Mouse (Mus musculus) liver, embryonic 16.5 days (tissue): ENCODE results near the gene Mbtd1. TPM values are rescaled to one million over a fixed set of nuclear protein-coding genes. Genes with fewer than 3 reads are reported as not detected.
A peak's percentile ranks its signal among the peaks of the same experiment; 100 is the strongest.

ENCODE experiments used
- ATAC-seq: fragments of 200-750 bp; cut with Nextera tagmentation; 2 replicates; pipeline ENCODE4 v1.8.0; 2017; ENCODE audit warnings: low read depth, mild to moderate bottlenecking, moderate number of reproducible peaks, moderate library complexity
- H3K27ac ChIP-seq: fragments of 300-500 bp; sonication (generic); 2 replicates; pipeline ENCODE4 v1.5.1; 2014; ENCODE audit warnings: mild to moderate bottlenecking, low read length
- H3K27me3 ChIP-seq: fragments of 300-500 bp; sonication (generic); 2 replicates; pipeline ENCODE4 v1.6.1; 2014; ENCODE audit warnings: low read depth, low read length, mixed read lengths; ENCODE audit not compliant: control insufficient read depth, insufficient read depth
- H3K36me3 ChIP-seq: fragments of 300-500 bp; sonication (generic); 2 replicates; pipeline ENCODE4 v1.6.1; 2014; ENCODE audit warnings: mild to moderate bottlenecking; ENCODE audit not compliant: control insufficient read depth, insufficient read depth
- H3K4me1 ChIP-seq: fragments of 300-500 bp; sonication (generic); 2 replicates; pipeline ENCODE4 v1.6.1; 2014; ENCODE audit warnings: low read depth, low read length, mixed read lengths; ENCODE audit not compliant: control insufficient read depth
- H3K4me2 ChIP-seq: fragments of 300-500 bp; sonication (generic); 2 replicates; pipeline ENCODE4 v1.6.1; 2014; ENCODE audit warnings: low read depth, low read length, mixed read lengths
- H3K4me3 ChIP-seq: fragments of 300-500 bp; sonication (generic); 2 replicates; pipeline ENCODE4 v1.5.1; 2014; ENCODE audit warnings: low read depth, mild to moderate bottlenecking, low read length
- H3K9ac ChIP-seq: fragments of 300-500 bp; sonication (generic); 2 replicates; pipeline ENCODE4 v1.6.1; 2014; ENCODE audit warnings: low read depth, low read length
- H3K9me3 ChIP-seq: fragments of 300-500 bp; sonication (generic); replicated peaks from 2 replicates; pipeline ENCODE4 v1.6.1; 2016; ENCODE audit warnings: low read length; ENCODE audit not compliant: control insufficient read depth
- WGBS: fragments of 180-500 bp; shearing (Covaris S2); extraction: QIAGEN DNeasy Blood & Tissue Kit; methylation state at CpG from one replicate; pipeline ENCODE4 v1.1.7; 2014; ENCODE audit not compliant: insufficient replicate concordance; 5-methylcytosine and 5-hydroxymethylcytosine counted together
- polyA plus RNA-seq: library from polyadenylated mRNA; unstranded; fragments of >200 nt; fragmentation: Nextera tagmentation; extraction: Ambion mirVana; gene quantifications from 2 replicates; pipeline ENCODE4 v1.2.1, GENCODE M21; 2015

The Mbtd1 gene
- polyA plus RNA-seq, 1 experiment from 2014 or later: 5.4 TPM

DNA sequence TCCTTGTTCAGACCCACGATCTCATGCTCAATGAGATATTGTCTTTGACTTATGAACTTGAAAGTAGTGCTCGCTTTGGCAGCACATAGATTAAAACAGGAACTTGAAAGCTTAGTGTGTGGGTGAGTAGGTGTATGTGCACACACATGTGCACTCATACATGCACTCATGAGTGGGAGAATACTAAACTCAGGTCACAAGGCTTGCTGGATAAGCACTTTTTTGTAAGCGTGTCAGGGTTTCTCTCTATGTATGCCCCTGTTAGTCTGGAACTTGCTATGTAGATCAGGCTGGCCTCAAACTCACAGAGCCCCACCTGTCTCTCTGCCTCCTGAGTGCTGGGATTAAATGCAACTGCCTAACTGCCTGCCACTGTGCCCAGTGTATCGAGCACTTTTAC lies 101.4 kb downstream of the Mbtd1 start:
- 64% methylated on average over 4 of the region's 4 CpGs for WGBS
- no peak overlapping the region for H3K27ac ChIP-seq
- ATAC-seq: no peak

DNA sequence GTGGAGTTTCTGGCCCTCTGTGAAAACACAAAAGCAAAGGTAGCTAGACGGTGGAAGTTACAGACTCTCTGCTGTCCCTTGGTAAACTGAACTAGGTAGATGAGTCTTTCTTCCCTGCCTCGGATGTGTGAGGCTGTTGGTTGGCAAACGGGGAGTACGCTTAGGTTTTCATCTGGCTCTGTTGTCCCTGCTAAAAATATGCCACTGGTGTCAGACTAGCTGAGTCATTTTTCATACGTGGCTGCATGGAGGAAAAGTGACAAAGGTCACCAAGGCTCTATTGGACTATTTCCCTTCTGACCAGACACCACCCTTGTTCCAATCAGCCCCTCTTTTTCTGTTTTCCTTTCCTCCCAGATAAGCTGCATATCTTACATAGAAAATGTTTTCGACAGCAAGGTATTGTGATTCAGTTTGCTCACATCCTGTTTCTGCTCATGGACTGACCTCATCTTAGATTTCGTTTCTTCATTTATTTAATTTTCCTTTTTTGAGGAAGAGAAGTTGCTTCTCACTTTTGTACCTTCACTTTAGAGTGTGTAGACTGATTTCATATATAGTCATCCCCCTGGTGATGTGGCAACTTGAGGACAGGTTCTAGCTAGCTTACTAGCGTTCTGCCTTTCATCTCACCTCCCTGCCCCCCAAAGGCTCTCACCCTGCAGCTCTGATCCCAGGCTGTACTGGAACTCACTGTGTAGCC lies 102.1 kb downstream of the Mbtd1 start:
- peak overlapping the region; percentile 37 for H3K27ac ChIP-seq
- H3K9me3 ChIP-seq: no peaks in the 10 kb centered on the region
- H3K27me3 ChIP-seq: no peaks in the 10 kb centered on the region
- ATAC-seq: peak; percentile 30; the same call in 1 of the 2 replicates
- no peak overlapping the region for H3K4me3 ChIP-seq
- 25% methylated on average over 8 of the region's 8 CpGs for WGBS
- no peak overlapping the region for H3K4me2 ChIP-seq
- H3K36me3 ChIP-seq: no peaks in the 10 kb centered on the region
- H3K4me1 ChIP-seq: peaks cover 6% of the 10 kb centered on the region
- no peak overlapping the region for H3K9ac ChIP-seq

More for the DNA sequence above, 101.4 kb downstream of the Mbtd1 start:
- no peak overlapping the region for H3K4me3 ChIP-seq
- H3K9ac ChIP-seq: no peak overlapping the region
- no peaks in the 10 kb centered on the region for H3K9me3 ChIP-seq
- H3K36me3 ChIP-seq: no peaks in the 10 kb centered on the region
- H3K4me1 ChIP-seq: peaks cover 6% of the 10 kb centered on the region
- no peak overlapping the region for H3K4me2 ChIP-seq
- no peaks in the 10 kb centered on the region for H3K27me3 ChIP-seq

DNA sequence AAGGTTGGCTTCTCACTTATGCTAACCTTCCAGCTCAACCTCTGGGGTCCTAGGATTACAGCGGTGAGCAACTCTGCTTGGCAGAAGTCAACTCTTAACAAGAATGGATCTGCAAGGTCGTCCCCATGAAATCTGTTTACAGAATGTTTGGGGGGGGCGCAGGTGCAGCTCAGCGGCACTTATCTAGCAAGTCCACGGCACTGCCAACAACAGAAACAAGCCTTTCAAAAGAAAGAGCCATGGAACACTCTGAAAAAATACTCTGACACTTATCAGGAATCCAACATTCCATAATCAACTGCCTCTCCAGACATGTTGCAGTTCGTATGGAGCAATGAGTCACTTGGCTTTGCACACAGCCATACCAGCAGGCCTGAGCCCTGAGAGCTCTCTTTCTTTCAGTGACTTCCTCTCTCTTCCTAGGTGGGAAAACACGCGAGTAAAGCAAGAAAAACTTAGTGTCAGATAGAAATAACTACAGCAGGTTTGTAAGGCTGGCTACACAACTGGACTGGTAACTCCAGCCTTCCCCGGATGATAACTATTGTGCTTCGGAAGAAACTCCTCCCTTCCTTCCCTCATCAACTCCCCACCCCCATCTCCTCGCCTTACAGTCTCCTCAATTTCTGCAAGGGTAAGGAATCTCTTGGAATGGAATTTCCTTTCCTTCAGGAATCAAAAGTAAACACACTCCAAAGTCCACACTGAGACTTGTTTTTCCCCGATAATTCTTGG lies 102.8 kb downstream of the Mbtd1 start:
- 47% methylated on average over 12 of the region's 12 CpGs for WGBS
- no peaks in the 10 kb centered on the region for H3K36me3 ChIP-seq
- no peak overlapping the region for H3K4me3 ChIP-seq
- H3K4me1 ChIP-seq: peaks cover 6% of the 10 kb centered on the region
- H3K9ac ChIP-seq: no peak overlapping the region
- H3K4me2 ChIP-seq: no peak overlapping the region
- H3K27ac ChIP-seq: peak overlapping the region; percentile 37
- no peaks in the 10 kb centered on the region for H3K27me3 ChIP-seq
- ATAC-seq: no peak
- no peaks in the 10 kb centered on the region for H3K9me3 ChIP-seq

DNA sequence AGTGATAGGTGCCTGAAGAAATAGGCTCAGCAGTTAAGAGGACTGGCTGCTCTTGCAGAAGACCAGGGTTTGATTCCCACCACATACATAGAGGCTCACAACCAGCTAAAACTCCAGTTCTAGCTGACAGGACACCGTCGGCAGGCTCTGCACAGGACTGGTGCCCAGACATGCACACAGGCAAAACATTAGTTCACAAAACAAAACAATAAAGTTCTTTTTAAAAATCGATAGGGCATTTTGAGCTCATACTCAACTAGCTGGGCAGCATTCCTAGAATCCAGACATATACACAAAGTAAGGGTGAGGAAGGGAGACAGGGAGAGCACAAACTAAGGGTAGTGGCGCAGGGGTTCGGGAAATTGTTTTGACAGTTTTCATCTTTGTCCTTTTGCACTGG lies 108.9 kb downstream of the Mbtd1 start:
- H3K4me2 ChIP-seq: peak overlapping the region; percentile 99
- ATAC-seq: no peak
- H3K27ac ChIP-seq: peak overlapping the region; percentile 99
- peak overlapping the region; percentile 93 for H3K4me3 ChIP-seq
- peak overlapping the region; percentile 80 for H3K9ac ChIP-seq
- H3K9me3 ChIP-seq: no peaks in the 10 kb centered on the region
- H3K27me3 ChIP-seq: no peaks in the 10 kb centered on the region
- H3K4me1 ChIP-seq: peaks cover 20% of the 10 kb centered on the region
- WGBS: 55% methylated on average over 5 of the region's 5 CpGs
- H3K36me3 ChIP-seq: no peaks in the 10 kb centered on the region

DNA sequence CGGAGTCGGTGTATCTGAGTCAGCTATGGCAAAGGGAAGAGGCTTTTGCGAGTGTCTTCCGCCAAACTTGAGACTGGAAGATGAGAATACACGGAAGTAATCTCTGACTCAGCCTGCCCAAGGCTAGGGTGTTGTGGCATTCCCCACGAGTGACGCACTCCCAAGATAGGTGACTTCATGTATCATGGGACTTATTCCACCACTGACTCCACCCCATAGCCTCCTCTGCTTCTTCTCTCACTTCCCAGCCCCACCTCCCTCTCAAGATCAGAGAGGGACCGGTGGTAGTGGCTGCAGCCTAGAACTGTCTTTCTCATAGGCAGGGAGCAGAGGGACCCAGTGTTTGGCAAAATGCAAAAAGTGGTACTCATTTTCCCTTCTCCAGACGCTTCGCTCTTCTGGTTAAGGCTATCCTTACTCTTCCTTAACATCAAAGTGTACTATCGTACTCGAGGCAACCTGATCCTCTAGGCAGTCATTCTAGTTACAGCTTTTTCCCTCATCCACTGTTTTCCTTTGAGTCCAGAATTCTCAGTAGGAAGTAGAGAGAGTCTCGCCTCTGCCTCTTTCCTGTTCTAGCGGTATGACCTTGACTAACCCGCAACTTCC lies 109.6 kb downstream of the Mbtd1 start:
- no peaks in the 10 kb centered on the region for H3K36me3 ChIP-seq
- no peaks in the 10 kb centered on the region for H3K27me3 ChIP-seq
- H3K4me3 ChIP-seq: peak overlapping the region; percentile 93
- H3K9me3 ChIP-seq: no peaks in the 10 kb centered on the region
- WGBS: 1% methylated on average over 15 of the region's 15 CpGs
- peak; percentile 70 for ATAC-seq
- H3K9ac ChIP-seq: peak overlapping the region; percentile 80
- peak overlapping the region; percentile 99 for H3K27ac ChIP-seq
- peaks cover 20% of the 10 kb centered on the region for H3K4me1 ChIP-seq
- peak overlapping the region; percentile 99 for H3K4me2 ChIP-seq

DNA sequence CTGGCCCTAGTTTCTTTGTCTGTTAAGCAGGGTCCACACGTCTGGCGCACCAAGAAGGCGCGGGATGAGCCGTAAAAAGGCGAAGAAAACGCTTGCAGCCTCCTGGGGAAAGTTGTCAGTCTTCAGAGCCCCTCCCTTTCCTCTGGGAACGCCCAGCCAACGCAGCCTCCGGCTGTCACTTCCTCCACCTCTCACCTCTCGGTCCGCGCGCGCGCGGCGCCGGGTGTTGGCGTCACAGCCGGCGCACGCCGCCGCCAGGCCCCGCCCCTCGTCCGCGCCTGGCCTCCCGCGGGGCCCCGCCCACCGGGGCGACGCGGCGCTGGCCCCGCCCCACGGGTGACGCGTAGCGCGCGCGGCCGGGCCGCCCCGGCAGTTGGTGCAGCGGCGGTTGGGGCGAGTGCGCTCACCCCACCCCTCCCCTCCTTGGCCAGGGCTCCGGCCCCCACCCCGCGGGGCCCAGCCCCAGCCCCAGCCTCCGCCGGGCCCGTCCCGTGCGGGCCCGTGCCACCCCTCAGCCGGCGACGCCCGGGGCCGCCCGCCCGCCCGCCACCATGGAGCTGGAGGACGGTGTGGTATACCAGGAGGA lies 110.2 kb downstream of the Mbtd1 start, which contains the start of gene Spag9:
Gene Spag9, plus strand, starts transcription at position 372 of the 586 bp plus-strand sequence.
- H3K27ac ChIP-seq: peak within 1 kb of the TSS; percentile 99
- peak within 1 kb of the TSS; percentile 95 for H3K9ac ChIP-seq
- no peaks in the 10 kb centered on the region for H3K9me3 ChIP-seq
- H3K4me3 ChIP-seq: peak within 1 kb of the TSS; percentile 93
- WGBS: under 1% methylated on average over 64 of the region's 70 CpGs
- H3K4me1 ChIP-seq: peaks cover 20% of the 10 kb centered on the region
- H3K27me3 ChIP-seq: no peaks in the 10 kb centered on the region
- H3K36me3 ChIP-seq: no peaks in the 10 kb centered on the region
- H3K4me2 ChIP-seq: peak within 1 kb of the TSS; percentile 99
- ATAC-seq: peak; percentile 91

Other genes with a start within 250 kb of the Mbtd1 start
- 8.7 and 9.4 TPM in 2 replicates for gene Utp18, start 86 bp upstream of the Mbtd1 start, polyA plus RNA-seq
- gene Nme2, start 70.4 kb downstream of the Mbtd1 start, polyA plus RNA-seq: 166 and 169 TPM in 2 replicates
- 183 and 194 TPM in 2 replicates for gene Gm20390, start 82.4 kb downstream of the Mbtd1 start, polyA plus RNA-seq
- gene Nme1, start 82.7 kb downstream of the Mbtd1 start, polyA plus RNA-seq: 83.1 and 89.6 TPM in 2 replicates
- gene Spag9, start 110.2 kb downstream of the Mbtd1 start, polyA plus RNA-seq: 10.5 and 11.2 TPM in 2 replicates